Mouse (Mus musculus) thymus, adult 2 months (tissue): Measurements from ENCODE around the gene Gskip.

ENCODE experiments used
- CTCF ChIP-seq: fragments of 200-500 bp; IDR thresholded peaks from 2 replicates; pipeline ENCODE4 v1.5.1; 2012; ENCODE audit warnings: mild to moderate bottlenecking, control low read depth, low read length, moderate library complexity, borderline replicate concordance; ENCODE audit not compliant: control insufficient read depth, poor library complexity, insufficient read depth; ENCODE audit errors: extremely low read depth
- POLR2A ChIP-seq: fragments of 200-500 bp; IDR thresholded peaks from 2 replicates; pipeline ENCODE4 v1.6.1; 2012; ENCODE audit warnings: mild to moderate bottlenecking, low read length, control low read depth, moderate library complexity; ENCODE audit not compliant: control insufficient read depth, poor library complexity, insufficient read depth; ENCODE audit errors: extremely low read depth

DNA sequence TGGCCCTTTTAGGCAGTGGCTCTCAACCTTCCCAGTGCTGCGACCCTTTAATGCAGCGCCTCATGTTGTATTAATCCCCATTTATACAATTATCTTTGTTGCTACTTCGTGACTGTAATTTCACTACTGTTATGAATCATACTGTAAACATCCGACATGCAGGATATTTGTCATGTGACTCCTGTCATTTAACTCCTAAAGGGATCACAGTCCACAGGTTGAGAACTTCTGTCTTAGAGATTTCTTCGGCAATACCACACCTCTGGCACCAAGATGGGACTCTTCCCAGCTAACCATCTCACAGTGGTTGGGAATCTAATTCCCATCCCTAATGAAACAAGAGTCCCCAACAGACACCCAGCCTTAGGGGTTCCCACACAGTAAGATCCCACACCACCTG is 63.5 kb downstream of the Gskip start:
- no peak for TF ChIP-seq CTCF
- TF ChIP-seq POLR2A: no peak
